Mouse (Mus musculus): ENCODE results near the gene Slc25a48.

DNA sequence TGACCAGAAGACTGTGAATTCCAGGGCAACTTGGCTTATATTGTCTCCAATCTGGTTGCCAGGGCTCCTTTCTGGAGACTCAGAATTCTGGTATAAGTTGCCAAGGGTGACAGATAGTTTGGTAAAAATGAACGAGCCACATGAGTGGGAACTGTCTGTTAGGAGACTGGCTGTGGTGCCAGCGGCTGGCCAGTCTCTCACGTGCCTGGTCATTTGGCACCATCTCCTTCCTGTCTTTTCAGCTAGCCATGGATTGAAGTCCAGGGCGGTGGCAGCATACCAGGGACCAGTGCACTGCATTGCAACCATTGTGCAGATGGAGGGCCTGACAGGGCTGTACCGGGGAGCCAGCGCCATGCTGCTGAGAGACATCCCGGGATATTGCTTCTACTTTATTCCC lies 25.1 kb downstream of the Slc25a48 start:
- TF ChIP-seq POLR2AphosphoS5 (IDR thresholded peaks at IDR 0.05; ENCODE audit: insufficient replicate concordance, low read depth, low read length) (no peak), CTCF (IDR thresholded peaks at IDR 0.05; ENCODE audit: low read depth, low read length) (no peak), TAL1 (conservative IDR thresholded peaks at IDR 0.05; ENCODE audit: low read depth, low read length) (no peak), GATA2 (IDR thresholded peaks at IDR 0.05; ENCODE audit: borderline replicate concordance, low read depth, low read length) (no peak), GATA1 (IDR thresholded peaks at IDR 0.05; ENCODE audit: borderline replicate concordance, low read length) (no peak)
